Mouse (Mus musculus) heart, adult 2 months (tissue): Measurements from ENCODE around the gene 2410004B18Rik.

Source experiments
- CTCF ChIP-seq: fragments of 200-600 bp; IDR thresholded peaks from 2 replicates; pipeline ENCODE4 v1.8.1; 2022; ENCODE audit warnings: antibody characterized with exemption, mild to moderate bottlenecking, moderate library complexity
- EP300 ChIP-seq: fragments of 200-500 bp; IDR thresholded peaks from 2 replicates; pipeline ENCODE4 v1.6.1; 2011; ENCODE audit warnings: low read depth, low read length, control low read depth; ENCODE audit not compliant: insufficient read depth

GRCm38 (mm10) chr3:145937505-145938404, at the start of gene 2410004B18Rik:
- TF ChIP-seq EP300 (peak; percentile 66; the same call in 1 of the 2 replicates), CTCF (no peak; the same call in 1 of the 2 replicates)
